Mouse (Mus musculus) liver, embryonic 13.5 days (tissue): ENCODE results near the gene Sostdc1. TPM values are rescaled to one million over a fixed set of nuclear protein-coding genes. Genes with fewer than 3 reads are reported as not detected.

ENCODE experiments used
- polyA plus RNA-seq: library from polyadenylated mRNA; unstranded; fragments of >200 nt; fragmentation: Nextera tagmentation; extraction: Ambion mirVana; gene quantifications from 2 replicates; pipeline ENCODE4 v1.2.1, GENCODE M21; 2015

Gene Sostdc1
- polyA plus RNA-seq, 1 experiment from 2014 or later: 0.10 TPM

Other genes starting within 250 kb of the Sostdc1 start
- 11.3 and 13.5 TPM in 2 replicates for gene Ankmy2, start 157.0 kb upstream of the Sostdc1 start, polyA plus RNA-seq
- 76.7 and 93.1 TPM in 2 replicates for gene Bzw2, start 156.1 kb upstream of the Sostdc1 start, polyA plus RNA-seq
- gene Lrrc72, start 60.7 kb upstream of the Sostdc1 start, polyA plus RNA-seq: not detected in 2 replicates
- gene Ispd, start 67.3 kb downstream of the Sostdc1 start, polyA plus RNA-seq: 2.0 and 2.4 TPM in 2 replicates
- 0.24 and 0.35 TPM in 2 replicates for gene D630036H23Rik, start 68.0 kb downstream of the Sostdc1 start, polyA plus RNA-seq